Mouse (Mus musculus): ENCODE results near the gene Rflna.
A peak's percentile ranks its signal among the peaks of the same experiment; 100 is the strongest.

The Rflna gene

DNA sequence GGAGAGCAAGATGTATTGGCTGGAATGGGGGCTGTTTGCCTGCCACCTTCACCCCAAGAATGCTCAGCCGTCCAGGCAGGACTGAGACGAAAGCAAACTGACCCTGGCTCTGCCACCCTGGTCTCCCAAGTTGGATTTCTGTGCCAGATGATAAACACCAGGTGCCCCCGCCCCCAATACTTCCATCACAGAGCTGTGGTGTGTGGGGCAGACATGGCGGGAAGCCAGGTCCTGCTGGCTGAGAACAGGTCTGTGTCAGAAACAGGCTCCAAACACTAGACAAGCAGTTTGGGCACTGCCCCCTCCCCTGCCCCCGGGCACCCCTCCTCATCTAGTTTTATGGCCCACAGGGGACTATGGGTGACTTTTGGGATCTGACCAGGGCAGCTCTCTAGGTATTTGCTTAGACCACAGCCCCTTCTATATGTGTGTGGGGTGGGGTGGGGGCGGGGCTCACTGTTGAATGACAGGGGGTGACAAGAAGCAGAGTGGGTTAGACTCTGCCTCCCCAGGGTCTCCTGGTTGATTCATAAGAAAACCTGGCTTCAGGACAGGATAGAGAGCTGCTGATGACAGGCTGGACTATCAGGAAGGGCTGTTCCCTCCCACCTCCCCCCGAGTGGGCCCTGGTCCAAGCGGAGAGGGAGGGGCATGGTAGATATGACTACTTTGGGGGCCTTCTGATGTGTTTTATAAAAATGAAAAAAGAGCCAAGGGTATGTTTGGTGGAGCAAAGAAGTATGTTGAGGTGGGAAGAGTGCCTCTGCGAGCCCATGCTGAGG lies 3.0 kb downstream of the Rflna start:
- no peak for DNase-seq (ENCODE audit: low read depth, low spot score)

DNA sequence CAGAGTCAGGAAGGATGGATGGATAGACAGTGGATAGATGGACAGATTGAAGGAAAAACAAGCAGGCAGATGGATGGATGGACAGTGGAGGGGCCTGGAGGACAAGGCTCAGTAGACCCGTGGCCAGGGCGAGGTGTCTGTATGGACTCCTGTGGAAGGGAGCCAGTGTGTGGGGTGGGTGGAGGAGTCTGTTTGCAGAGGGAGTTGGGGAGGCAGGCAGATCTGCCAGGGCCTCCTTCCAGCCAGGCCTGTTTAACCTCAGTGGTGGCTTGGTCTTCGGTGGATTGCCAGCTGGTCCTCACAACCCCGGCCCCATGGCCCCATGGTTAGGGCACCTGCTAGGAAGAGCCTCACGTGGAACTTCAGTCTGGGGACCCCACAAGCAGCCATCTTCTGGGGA lies 3.9 kb downstream of the Rflna start:
- DNase-seq (ENCODE audit: low read depth, low spot score), result no peak

GRCm38 (mm10) chr5:125011166-125011565 lies 8.1 kb downstream of the Rflna start:
- DNase-seq (ENCODE audit: low read depth, low spot score), result peak; percentile 83

DNA sequence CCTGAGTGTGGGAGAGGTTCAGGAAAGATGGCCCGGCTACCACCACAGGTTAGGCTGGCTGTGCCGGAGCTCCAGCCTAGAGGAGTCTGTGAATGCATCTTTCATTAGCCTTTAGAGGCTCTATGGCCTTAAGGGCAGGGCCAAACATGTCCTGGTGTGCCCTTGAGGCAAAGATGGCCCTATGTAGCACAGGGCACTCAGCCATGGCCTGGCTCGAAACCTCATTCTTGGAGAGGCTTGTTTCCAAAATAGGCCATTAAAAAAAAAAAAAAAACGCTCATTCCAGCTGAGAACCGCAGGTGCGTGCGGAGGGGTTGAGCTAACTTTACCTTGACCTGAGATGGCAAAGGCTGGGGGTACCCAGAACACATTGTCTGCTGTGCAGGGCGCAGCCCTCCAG lies 8.6 kb downstream of the Rflna start:
- DNase-seq (ENCODE audit: low read depth, low spot score), result no peak

GRCm38 (mm10) chr5:125014497-125014896 lies 11.5 kb downstream of the Rflna start:
- peak; percentile 65 for DNase-seq (ENCODE audit: low read depth, low spot score)

GRCm38 (mm10) chr5:125015066-125015465 lies 12.0 kb downstream of the Rflna start:
- no peak for DNase-seq (ENCODE audit: low read depth, low spot score)

- DNase-seq (ENCODE audit: low read depth, low spot score), result no peak
These were observed 12.6 kb downstream of the Rflna start for GRCm38 (mm10) chr5:125015576-125015975.

GRCm38 (mm10) chr5:125016421-125017242 lies 13.6 kb downstream of the Rflna start:
- DNase-seq (ENCODE audit: low read depth, low spot score), result no peak

- DNase-seq (ENCODE audit: low read depth, low spot score), result no peak
These were observed 14.3 kb downstream of the Rflna start for GRCm38 (mm10) chr5:125017332-125017731.

DNA sequence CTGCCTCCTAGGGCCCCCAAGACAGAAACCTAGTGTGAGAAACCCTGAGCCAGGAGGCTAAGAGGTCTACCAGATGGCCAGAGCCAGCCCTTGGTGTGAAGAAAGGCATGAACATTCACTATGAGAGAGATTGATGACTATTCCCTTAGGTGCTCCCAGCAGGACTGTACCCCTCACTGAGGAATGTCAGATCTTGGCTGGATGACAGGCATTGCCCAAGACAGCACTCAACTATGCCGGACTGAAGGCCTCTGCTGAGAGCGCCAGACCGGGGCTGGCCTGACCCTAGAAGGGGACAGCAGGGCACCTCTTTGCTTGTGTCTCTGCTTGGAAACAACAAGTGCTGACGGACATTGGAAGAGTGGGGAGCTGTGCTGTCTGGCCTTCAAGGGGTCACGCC lies 16.1 kb downstream of the Rflna start:
- no peak for DNase-seq (ENCODE audit: low read depth, low spot score)

DNA sequence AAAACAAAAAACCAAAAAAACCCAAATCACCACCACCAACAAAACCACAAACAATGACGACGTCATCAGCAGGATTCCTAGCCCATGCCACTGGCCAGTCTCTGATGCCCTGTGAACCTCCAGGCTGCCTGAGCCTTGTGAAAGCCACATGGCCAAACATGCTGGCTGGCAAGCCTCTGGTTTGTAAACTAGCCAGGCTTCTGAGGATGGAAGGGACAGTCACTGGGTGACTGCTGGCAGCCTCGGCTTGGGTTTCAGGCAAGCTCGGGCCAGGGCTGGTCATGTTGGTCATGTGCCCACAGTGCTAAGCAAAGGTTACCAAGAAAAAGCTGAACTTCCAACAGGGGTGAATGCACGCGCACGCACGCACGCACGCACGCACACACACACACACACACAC lies 18.3 kb downstream of the Rflna start:
- DNase-seq (ENCODE audit: low read depth, low spot score), result no peak

GRCm38 (mm10) chr5:125024002-125024401 lies 21.0 kb downstream of the Rflna start:
- DNase-seq (ENCODE audit: low read depth, low spot score), result no peak

DNA sequence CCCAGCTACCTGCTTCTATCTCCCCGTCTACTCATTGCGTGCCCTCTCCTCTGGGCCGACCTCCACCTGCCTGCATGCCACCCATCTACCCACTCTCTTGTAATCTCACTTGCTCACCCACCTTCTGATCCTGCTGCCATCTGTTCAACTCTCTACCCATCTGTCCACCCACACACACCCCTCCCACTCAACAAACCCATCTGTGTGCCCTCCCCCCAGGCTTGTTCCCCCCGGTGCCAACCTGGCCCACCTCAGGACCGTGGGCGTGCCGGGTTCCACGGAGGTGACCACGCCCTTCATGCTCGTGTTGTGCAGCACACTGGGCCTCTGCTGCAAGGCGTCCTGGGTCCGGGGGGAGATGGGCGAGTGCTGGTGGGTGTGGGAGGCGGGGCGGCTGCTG lies 25.4 kb downstream of the Rflna start:
- DNase-seq (ENCODE audit: low read depth, low spot score), result no peak

DNA sequence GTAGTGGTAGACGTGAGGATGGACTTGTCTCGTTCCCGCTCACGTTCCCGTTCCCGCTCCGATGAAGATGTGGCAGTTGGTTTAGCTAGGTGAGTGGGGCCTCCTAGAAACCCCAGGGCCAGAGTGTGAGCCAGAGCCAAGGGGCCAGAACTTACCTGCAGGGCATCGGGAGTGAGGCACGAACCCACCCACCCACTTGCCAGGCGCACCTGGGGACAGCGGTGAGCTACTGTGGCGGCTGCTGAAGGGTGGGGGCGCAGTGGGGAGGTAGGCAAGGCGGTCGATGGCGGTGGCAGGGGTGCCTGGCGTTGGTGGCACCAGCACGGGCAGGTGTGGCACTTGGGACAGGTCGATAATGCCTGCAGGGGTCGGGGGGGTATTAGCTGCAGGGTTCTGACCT lies 25.9 kb downstream of the Rflna start:
- DNase-seq (ENCODE audit: low read depth, low spot score), result no peak

- no peak for DNase-seq (ENCODE audit: low read depth, low spot score)
These were observed 33.5 kb downstream of the Rflna start for GRCm38 (mm10) chr5:125036483-125036882.

DNA sequence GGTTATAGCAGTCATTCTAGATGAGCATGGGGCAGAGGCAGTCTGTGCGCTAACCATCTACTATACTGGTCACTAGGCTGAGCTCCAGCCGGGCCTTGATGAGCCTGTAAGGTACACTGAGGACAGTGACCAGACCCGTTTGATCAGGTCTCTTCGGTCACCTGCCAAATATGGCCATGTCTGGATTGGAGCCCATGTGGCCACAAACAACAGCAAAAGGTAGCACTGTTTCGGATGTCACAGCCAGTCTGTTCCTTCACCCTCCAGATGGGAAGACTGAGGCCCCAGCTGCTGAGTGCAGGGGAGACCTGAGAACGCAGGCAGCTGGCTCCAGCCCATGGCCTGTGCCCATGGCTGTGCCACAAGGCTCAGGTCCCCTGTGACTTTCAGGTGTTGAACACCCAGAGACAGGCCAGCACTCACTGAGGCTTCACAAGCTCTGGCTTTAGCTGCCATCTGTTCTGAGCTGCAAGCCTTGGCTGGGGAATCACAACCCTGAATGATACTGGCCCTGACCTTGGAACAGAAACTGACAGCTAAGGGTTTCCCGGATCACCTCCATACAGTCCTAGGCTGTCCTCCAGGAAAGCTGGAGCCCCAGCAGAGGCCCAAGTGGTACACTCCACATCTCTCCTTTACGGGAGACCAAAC lies 36.5 kb downstream of the Rflna start:
- no peak for DNase-seq (ENCODE audit: low read depth, low spot score)

GRCm38 (mm10) chr5:125040128-125040584 lies 37.1 kb downstream of the Rflna start:
- DNase-seq (ENCODE audit: low read depth, low spot score), result no peak

GRCm38 (mm10) chr5:125041578-125041977 lies 38.6 kb downstream of the Rflna start:
- DNase-seq (ENCODE audit: low read depth, low spot score), result no peak

DNA sequence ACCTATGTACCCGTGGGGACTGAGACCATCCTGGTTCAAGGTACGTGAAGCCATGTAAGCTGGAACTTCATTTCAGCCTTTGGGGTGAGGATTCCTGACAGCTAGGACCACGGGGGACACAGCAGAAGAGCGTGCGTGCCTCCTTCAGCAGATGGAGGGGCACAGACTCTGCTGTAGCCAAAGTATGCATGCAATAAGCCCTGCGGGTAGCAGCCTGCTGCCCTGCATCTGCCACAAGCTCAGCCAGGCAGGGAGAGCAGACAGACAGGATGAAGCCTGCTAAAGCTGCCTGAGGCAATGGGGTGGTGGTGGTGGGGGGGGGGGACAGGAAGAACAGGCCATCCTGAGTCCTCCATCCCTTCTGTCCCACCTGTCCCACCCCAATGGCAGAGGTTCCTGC lies 40.4 kb downstream of the Rflna start:
- DNase-seq (ENCODE audit: low read depth, low spot score), result no peak

GRCm38 (mm10) chr5:125045202-125045601 lies 42.2 kb downstream of the Rflna start:
- DNase-seq (ENCODE audit: low read depth, low spot score), result no peak

DNA sequence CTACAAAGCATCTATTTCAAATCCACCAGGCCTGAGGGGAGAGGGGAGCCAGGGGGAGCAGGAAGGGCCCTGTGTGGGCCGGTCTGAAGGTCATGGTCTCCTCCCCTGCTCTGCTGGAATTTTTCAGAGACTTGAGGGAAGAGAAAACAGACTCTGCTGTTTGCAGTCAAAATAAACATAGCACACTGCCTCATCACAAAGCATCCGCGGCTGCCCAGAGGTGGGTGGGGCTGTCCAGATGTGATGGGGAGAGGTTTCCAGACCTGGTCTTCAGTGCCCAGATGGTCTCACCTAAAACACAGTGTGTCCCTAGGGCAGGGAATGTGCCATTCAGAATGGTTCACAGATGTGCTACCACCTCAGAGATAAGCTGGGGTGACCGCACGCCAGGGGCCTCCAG lies 43.4 kb downstream of the Rflna start:
- no peak for DNase-seq (ENCODE audit: low read depth, low spot score)

GRCm38 (mm10) chr5:125049481-125049880 lies 46.5 kb downstream of the Rflna start:
- DNase-seq (ENCODE audit: low read depth, low spot score), result no peak

Data from A20 (cell line).